Mouse (Mus musculus) bone marrow macrophage, adult 2 months (primary cell): ENCODE results near the gene Trim17. TPM values are rescaled to one million over a fixed set of nuclear protein-coding genes. Genes with fewer than 3 reads are reported as not detected.

Source experiments
- H3K27ac ChIP-seq: 2 replicates; pipeline ENCODE4 v1.5.1; 2012; ENCODE audit warnings: low read depth, low read length; ENCODE audit not compliant: insufficient read depth
- H3K4me1 ChIP-seq: 2 replicates; pipeline ENCODE4 v1.6.1; 2012; ENCODE audit warnings: low read length; ENCODE audit not compliant: control insufficient read depth, insufficient read depth
- H3K4me3 ChIP-seq: 2 replicates; pipeline ENCODE4 v1.5.1; 2012; ENCODE audit warnings: mild to moderate bottlenecking, low read length, moderate library complexity; ENCODE audit not compliant: insufficient read depth
- CTCF ChIP-seq: IDR thresholded peaks from 2 replicates; pipeline ENCODE4 v1.5.1; 2012; ENCODE audit warnings: low read depth, mild to moderate bottlenecking, low read length, moderate library complexity
- POLR2A ChIP-seq: IDR thresholded peaks from 2 replicates; pipeline ENCODE4 v1.6.1; 2012; ENCODE audit warnings: mild to moderate bottlenecking, low read depth, low read length, borderline replicate concordance
- polyA plus RNA-seq: library from polyadenylated mRNA; stranded (reverse); fragments of >200 nt; gene quantifications from 2 replicates; pipeline ENCODE4 v1.2.4, GENCODE M21; 2012; ENCODE audit not compliant: missing spikeins, insufficient read depth, insufficient read length

Gene Trim17
- polyA plus RNA-seq, result 0.28 TPM in 1 of 2 replicates, not detected in the other

DNA sequence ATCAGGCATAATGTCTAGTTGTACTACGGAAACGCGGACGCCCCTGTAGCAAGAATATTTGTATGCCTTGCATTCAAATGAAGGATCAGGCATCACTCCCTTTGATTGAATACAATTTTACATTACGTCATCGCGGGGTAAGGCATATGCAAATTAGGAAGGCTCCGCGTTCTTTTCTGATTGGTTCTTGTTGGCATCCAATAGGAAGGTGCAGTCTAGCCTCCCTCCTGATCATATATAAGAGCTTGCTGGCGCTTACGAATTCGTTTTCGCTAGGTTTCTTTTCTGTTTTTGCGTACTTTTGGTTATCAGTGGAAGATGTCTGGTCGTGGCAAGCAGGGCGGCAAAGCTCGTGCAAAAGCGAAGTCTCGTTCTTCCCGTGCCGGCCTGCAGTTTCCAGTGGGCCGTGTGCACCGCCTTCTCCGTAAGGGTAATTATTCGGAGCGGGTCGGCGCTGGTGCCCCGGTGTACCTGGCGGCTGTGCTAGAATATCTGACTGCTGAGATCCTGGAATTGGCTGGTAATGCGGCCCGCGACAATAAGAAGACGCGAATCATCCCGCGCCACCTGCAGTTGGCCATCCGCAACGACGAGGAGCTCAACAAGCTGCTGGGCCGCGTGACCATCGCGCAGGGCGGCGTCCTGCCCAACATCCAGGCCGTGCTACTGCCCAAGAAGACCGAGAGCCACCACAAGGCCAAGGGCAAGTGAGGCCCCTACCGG lies at the start of gene Trim17, which contains the start of gene Hist3h2a:
TSS of gene Trim17 (plus strand) at position 266 of the 723 bp plus-strand sequence.
TSS of gene Hist3h2a (plus strand) at position 266 of the 723 bp plus-strand sequence.
- TF ChIP-seq POLR2A (peak; percentile 78; the same call in 1 of the 2 replicates), CTCF (0 out of 2 replicates have a peak, but pooled peaks have one; percentile 19)
- Histone ChIP-seq H3K4me3 (peak within 1 kb of the TSS; percentile 85), H3K27ac (peak within 1 kb of the TSS; percentile 90), H3K4me1 (peaks cover 31% of the 10 kb centered on the region)

DNA sequence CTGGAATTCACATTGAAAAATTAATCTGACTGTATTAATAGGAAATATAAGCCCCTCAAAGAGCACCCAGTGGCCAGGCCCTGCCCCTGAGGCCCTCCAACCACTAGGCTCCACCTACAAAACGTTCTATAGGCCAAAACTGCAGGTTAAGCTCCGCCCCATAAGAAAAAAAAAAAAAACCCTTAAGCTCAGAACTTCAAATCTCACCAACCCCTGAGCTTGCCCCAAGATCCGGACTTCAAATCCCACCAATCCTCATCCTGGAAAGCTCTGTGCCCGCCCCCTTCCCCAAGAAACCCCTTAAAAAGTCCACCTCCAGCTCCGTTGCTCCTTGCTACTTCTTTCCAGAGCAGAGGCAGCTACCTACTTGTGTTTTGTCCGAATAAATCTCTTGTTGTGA lies 49.6 kb upstream of the Trim17 start:
- H3K4me1 ChIP-seq, result peaks cover 4% of the 10 kb centered on the region
- H3K4me3 ChIP-seq, result no peak overlapping the region
- H3K27ac ChIP-seq, result no peak overlapping the region
- no peak for TF ChIP-seq POLR2A

DNA sequence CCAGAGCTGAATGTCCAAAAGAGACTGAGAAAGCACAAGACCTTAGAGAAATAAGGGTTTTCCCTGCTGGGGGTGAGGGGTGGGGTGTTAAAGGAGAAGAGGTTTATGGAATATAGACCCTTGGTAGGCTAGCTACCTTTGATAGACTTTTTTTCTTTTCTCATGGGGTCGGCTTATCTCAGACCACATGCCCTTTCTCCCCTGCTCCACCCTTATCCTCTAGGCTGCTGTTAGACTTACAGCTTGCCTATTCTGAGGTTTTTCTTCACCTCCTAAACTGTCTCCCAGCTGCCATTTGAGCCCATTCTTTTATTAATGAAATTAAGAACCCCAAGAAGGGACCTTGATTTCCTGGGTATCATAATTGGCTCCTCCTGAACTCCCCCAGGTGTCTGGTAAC lies 40.7 kb upstream of the Trim17 start:
- 0 out of 2 replicates have a peak, but pooled peaks cover 2% of the 10 kb centered on the region for H3K4me1 ChIP-seq
- H3K4me3 ChIP-seq, result no peak overlapping the region
- H3K27ac ChIP-seq, result no peak overlapping the region
- TF ChIP-seq POLR2A (no peak), CTCF (no peak)

DNA sequence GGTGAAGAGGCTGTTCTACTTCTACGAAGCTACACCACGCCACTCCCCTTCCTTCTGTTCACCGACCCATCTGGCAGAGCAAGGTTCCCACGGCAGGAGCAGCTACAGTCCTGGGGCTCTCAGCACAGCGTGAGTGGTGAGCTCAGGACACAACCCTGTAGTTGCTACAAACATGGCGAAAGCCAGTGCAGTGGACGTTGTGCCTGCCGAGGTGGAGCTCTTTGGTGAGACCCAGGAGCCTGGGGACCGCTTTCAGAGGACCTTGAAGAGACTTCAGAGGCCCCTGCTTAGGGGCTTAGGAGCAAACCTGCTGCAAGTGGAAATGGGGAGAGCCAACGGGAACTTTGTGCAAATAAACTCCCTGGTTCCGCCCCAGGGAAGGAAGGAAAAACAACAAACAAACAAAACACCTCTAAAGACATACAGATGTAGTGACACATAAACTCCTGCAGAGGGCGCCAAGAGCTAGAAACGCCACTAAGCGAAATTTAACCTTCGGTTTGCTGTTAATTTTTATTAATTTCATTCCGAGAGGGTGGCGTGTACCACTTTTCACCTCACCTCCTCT lies 39.9 kb upstream of the Trim17 start:
- Histone ChIP-seq H3K4me3 (peak overlapping the region; percentile 40), H3K27ac (no peak overlapping the region), H3K4me1 (peaks cover 6% of the 10 kb centered on the region; the same call in 1 of the 2 replicates)
- TF ChIP-seq POLR2A (no peak), CTCF (peak; percentile 47; the same call in 1 of the 2 replicates)

DNA sequence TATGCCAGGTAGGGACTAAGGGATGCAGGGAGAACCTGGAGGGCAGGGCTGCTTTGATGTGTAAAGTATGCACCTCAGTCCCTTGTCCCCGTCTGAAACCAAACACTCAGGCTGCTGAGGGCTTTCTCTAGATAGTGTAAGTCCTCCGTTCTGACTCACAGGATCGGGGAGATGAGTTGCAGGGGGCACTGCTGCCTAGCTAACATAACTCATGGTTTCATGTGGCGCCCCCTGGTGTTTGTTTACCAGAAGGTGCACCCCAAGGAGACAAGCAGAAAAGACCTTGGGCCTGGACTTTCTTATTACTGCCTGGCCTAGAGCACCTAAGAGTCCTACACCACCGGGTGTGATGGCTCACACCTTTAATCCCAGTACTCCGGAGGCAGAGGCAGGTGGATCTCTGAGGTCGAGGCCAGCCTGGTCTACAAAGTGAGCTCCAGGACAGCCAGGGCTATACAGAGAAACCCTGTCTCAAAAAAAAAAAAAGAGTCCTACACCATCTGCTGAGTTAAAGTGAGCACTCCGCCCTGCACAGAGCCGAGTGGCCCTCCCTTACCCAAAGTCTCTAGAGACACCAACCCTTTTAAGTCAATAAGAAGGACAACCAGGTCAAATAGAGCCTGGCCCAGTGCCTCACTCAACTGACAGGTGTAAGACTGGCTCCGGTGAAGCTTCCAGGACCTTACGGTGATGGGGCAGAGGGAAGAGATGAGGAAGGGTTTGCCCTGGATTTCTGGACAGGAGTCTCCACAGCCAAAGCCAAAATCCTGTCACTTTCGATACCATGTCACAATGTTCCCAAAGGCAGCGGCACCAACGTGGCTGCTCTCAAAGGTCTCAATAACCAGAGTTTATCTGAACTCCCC lies 37.4 kb upstream of the Trim17 start:
- no peak overlapping the region for H3K27ac ChIP-seq
- peaks cover 6% of the 10 kb centered on the region; the same call in 1 of the 2 replicates for H3K4me1 ChIP-seq
- TF ChIP-seq POLR2A (no peak), CTCF (peak; percentile 68)
- H3K4me3 ChIP-seq, result no peak overlapping the region

DNA sequence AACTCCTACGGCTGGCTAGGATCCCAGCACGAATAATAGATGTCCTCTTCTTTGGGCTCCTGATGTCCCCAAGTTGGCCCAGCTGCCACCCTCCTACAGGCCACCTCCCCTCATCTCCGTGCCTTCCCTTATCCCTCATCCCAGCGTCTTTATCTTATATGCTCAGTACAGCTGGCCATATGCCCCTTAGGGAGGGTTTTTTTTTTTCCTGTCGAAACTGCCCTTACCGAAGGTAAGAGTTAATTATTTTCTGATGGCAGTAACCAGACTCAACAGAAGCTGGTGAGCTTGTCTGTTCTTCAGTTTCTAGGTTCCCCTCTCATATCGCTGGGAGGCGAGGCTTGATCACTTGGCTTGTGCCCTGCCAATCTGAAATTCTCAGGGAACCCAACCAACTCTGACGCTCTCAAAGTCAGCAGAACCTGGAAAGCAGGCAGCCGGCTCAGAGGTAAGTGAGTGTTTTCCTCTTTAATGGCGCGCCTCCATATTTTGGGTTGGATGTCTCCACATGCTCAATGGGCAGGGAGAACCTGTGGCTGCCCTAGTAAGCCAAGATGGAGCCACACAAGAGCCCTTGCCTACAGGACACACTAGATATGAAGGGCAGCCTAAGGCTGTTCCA lies 36.6 kb upstream of the Trim17 start, which contains the start of gene Btnl10:
TSS of gene Btnl10 (plus strand) at position 164 of the 622 bp plus-strand sequence.
- H3K27ac ChIP-seq, result no peak within 1 kb of the TSS
- TF ChIP-seq POLR2A (no peak), CTCF (no peak)
- H3K4me1 ChIP-seq, result peaks cover 6% of the 10 kb centered on the region; the same call in 1 of the 2 replicates
- H3K4me3 ChIP-seq, result no peak within 1 kb of the TSS

DNA sequence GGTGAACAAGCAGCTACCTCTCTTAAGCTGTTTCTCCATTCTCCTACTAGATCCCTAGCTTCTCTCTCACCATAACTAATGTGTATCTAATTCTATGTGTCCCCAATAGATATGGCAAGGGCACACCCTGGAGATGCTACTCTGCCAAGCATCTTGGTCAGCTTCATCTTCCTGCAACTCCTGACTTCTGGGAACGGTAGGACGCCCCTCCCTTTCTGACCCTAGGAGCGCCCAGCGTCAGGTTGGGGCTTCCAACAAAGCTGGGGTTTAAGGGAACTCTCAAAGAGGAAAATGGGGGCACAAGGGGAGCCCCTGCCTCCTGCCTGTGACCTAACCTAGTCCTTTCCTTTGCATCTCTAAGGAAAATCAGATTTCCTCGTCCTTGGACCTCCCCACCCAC lies 35.7 kb upstream of the Trim17 start:
- TF ChIP-seq CTCF, result no peak
- no peak for TF ChIP-seq POLR2A
- Histone ChIP-seq H3K27ac (no peak overlapping the region), H3K4me1 (peaks cover 6% of the 10 kb centered on the region; the same call in 1 of the 2 replicates), H3K4me3 (no peak overlapping the region)

DNA sequence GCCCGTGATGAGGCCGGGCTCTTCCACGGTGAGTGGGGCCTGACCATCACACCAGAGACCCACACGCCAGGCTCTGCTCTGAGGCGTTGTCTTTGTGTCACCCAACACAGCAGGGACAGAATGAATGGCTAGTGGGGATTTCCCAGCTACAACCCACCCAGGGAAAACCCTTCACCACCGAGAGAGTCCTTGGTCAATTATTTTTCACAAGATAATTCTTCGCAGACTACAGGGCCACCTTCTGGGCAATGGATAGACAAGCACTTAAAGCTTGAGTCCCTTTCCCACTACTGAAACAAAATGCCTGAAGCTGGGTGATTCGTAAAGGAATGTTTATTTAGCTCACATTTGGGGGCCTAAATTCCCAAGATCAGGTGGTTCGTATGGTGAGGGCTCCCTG lies 32.1 kb upstream of the Trim17 start:
- Histone ChIP-seq H3K27ac (no peak overlapping the region), H3K4me1 (peaks cover 7% of the 10 kb centered on the region), H3K4me3 (no peak overlapping the region)
- TF ChIP-seq POLR2A (no peak), CTCF (no peak)

DNA sequence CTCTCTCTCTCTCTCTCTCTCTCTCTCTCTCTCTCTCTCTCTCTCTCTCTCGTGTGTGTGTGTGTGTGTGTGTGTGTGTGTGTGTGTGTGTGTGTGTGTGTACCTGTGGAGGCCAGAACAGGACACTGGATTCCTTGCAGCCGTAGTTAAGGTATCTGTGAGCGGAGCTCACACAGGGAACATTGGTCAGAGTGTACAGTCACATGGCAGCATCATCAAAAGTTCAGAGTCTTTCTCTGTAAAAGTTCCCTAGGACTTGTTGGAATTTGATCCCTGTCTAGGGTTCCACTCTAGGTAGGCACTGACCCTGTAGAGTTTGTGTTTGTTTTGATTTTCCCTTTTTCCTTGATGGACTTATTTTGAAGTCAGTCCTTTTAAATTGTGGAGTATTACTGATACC lies 27.8 kb upstream of the Trim17 start:
- Histone ChIP-seq H3K4me3 (no peak overlapping the region), H3K4me1 (peaks cover 5% of the 10 kb centered on the region), H3K27ac (no peak overlapping the region)
- TF ChIP-seq CTCF (no peak), POLR2A (no peak)
